Mouse (Mus musculus) embryo, embryonic 9.5 days (tissue): ENCODE measurements around the gene Tmem140.

Source experiments
- DNase-seq: peaks from one replicate; pipeline ENCODE4 v3.0.0-alpha.2; 2017; ENCODE audit errors: extremely low spot score

Gene Tmem140

GRCm38 (mm10) chr6:34875966-34876834 lies 13.3 kb downstream of the Tmem140 start:
- no peak for DNase-seq

DNA sequence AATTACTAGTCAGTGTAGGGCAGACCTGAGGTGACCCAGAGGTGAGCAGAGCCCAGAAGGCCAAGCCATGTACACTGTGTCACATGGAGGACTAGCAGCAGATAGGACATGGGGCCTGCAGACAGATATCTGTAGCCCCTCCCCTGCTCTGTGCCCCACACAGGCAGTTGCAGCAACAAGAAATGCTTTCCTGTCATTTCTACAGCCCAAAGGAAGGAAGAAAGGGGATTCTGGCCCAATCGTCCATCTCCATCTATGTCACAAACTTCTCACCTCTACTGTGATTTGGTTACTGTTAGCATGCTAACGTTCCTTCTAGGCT lies 13.8 kb downstream of the Tmem140 start:
- no peak for DNase-seq

- DNase-seq, result peak; percentile 91
Measured at GRCm38 (mm10) chr6:34877509-34878321, 14.8 kb downstream of the Tmem140 start, which contains the start of gene Cyren. Gene Cyren (minus strand): TSS chr6:34878060.

GRCm38 (mm10) chr6:34879101-34879740 lies 16.3 kb downstream of the Tmem140 start:
- DNase-seq, result no peak

DNA sequence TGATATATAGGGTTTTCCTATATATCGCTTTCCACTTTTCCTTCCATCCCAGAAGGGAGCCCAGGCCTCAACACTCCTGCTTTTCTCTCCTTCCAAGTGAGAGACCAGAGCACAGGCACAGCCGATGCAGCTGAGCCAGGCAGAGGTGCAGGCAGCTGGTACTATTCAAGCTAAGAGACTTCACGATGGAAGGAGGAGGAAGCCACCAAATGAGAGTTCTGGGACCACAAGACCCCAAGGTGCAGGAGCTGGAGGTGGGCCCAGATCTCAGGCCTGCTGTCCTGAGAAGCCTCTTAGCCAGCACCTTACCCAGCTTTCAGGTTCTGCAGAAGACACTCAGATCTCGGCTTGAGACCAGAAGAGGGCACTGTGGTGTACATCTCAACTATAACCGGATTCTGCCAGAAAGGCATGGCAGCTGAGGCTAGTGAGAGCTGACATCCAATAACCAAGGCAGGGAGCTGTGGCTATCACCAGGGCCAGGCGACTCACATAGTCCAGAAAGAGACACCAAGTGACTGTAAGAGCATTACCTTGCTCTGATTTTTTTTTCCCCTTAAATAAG lies 17.0 kb downstream of the Tmem140 start:
- DNase-seq, result no peak

GRCm38 (mm10) chr6:34884724-34885123 lies 21.8 kb downstream of the Tmem140 start:
- no peak for DNase-seq

DNA sequence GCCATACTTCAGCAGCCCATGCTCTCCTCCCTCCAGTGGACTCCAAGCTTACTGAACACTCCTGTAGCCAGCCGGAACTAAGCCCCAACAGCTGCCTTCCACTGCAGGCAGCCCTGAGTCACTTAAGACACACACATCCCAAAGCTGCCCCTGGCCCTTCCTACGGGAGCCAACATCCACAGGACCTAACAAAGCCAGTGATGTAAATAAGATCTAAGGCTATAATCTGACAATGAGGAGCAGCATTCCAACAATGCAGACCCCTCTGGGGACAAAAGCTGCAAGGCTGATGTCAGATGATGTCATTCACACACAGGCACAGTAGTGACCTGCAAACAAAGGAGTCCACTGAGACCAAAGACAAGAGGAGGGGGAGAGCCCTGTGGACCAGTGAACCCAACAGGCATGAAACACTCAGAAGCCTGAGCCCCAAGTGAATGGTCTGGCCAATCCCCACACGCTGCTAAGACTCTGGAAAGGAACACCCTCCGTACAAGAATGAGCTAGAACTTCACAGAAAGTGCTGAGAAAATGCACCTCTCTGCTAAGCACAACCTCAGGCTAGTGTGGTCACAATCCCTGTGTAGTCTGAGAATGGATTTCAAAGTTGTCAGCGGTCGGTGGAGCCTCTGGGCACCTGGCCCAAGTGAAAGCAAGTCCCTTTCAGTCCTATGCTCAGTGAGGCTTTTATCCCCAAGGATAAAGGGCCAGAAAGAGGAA lies 24.3 kb downstream of the Tmem140 start:
- DNase-seq, result no peak

DNA sequence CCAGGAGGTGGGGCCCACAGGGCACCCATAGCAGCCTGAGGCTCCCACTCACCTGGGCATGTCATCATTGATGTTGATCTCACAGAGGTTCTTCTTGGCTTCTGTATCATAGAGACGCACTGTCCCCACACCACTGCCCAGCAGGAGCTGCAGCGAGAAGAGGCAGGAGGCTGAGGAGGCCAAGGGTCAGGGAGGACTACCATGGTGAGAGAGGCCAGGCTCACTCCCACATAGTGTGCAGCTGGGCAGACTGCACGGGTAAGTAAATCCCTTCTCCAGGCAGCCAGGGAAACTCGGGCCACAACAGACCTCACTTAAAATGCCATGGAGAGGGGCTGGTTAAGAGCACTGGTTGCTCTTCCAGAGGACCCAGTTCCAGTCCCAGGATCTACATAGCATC lies 26.2 kb downstream of the Tmem140 start:
- no peak for DNase-seq

GRCm38 (mm10) chr6:34895569-34895968 lies 32.6 kb downstream of the Tmem140 start:
- no peak for DNase-seq

DNA sequence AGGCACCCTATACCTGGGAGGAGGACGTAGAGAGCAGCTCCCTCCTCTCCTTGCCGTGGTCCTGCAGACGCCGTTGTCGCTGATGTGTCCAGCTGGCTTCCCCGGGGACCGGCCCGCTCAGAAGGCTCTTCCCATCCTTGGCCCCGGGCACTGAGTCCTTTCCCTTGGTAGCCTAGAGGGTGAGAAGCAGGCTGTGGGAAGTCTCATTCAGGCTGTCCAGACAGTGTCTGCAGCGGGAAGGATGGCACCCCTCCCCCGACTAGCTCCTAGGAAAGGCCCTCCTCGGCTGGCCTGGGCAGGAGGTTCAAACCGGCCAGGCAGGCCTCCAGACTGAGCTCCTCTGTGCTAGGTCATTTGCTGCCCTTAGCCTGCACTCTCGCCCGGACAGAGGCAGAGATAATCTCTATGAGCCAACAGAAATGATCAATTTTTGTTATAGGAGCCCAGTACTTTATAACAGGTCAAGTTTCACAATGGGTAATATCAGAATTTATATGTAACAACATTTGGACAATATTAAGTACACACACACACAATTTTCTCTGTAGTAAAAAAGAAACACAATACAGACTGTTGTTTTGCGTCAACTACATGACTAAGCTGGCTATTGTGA lies 33.3 kb downstream of the Tmem140 start:
- no peak for DNase-seq

GRCm38 (mm10) chr6:34899127-34899526 lies 36.2 kb downstream of the Tmem140 start:
- DNase-seq, result no peak

- no peak for DNase-seq
Measured at GRCm38 (mm10) chr6:34900990-34901389, 38.0 kb downstream of the Tmem140 start.

- no peak for DNase-seq
Measured at GRCm38 (mm10) chr6:34901911-34902444, 39.0 kb downstream of the Tmem140 start.

DNA sequence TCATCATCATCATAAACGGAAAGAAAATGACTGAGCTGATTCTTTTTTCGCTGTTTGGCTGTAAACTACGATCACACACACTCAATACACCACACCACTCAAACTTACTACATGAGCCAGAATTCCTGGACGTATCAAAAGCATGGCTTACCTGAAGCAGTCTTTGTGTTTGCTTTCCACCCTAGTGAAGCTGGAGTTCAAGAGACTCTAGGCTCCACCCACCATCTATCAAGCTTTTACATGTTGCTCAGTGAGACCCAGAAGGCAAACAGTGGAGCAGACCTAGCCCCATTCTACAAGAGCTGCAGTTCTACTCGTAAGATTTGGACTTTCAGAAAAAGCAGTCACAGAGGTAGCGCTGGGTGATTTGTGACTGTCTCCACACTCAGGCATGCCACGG lies 39.6 kb downstream of the Tmem140 start:
- no peak for DNase-seq

DNA sequence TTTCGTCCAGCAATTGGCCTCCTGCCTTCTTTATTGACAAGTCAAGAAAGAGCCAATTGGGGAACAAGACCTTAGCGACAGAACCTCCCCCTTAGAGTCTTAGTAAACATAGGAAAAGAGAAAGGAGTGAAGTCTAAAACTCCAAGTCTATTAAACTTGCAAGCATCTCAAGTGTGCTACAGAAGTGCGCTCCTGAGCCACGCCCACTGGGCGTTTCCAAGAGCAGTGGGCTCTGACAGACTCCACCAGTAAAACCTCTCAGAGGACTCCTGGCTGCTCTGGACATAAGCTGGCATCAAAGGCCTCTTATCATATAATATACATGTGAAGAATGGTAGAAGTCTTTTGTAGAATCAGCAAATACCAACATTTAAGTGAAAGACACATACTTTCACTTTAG lies 40.5 kb downstream of the Tmem140 start:
- no peak for DNase-seq

GRCm38 (mm10) chr6:34903851-34904250 lies 40.9 kb downstream of the Tmem140 start:
- no peak for DNase-seq

- no peak for DNase-seq
Measured at GRCm38 (mm10) chr6:34904361-34904760, 41.4 kb downstream of the Tmem140 start.

GRCm38 (mm10) chr6:34906125-34906524 lies 43.2 kb downstream of the Tmem140 start:
- DNase-seq, result no peak

- no peak for DNase-seq
Measured at GRCm38 (mm10) chr6:34906661-34907060, 43.7 kb downstream of the Tmem140 start.

DNA sequence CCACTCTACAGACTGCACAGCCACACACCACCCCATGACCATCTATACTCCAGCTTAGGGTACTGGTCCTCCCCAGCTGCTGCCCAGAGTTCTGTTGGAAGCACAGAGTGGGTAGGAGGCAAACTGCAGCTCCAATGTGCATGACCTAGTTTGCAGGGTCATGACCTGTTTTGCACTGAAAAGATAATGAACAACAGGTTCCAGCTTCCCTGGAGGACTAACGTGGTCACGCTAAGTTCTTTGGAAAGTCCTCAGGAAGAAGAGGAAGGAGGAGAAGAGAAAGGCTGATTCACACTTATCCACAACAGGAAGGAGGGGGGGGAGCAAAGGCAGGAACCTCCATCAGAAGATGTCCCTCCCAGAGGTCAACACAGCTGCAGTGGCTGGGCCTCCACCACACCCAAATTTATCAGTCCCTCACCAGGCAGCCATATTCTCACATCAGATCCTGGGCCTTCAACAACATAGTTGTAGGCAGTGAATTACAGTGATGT lies 44.2 kb downstream of the Tmem140 start:
- DNase-seq, result no peak
